Mouse (Mus musculus): ENCODE measurements at regions not wholly inside any gene's neighbourhood (a gene's known extent, or its start where the extent isn't known, plus 50 kb on each side); places are given as distances from the start of the nearest gene placed in this dataset.

DNA sequence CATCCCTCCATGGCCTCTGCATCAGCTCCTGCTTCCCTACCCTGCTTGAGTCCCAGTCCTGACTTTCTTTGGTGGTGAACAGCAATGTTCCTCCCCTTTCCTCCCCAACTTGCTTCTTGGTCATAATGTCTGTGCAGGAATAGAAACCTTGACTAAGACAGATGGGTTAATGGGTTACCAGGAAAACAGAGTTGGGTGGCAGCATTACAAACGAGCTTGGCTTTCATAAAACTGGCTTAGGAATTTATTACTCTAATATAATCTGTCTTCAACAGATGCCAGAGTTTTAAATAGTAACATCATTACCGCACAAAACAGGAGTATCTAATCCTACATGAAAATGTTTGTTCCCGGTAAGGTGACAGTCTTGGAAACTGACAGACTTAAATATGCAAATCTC lies 77.7 kb upstream of the Nphp3 start:
- no peak for DNase-seq

DNA sequence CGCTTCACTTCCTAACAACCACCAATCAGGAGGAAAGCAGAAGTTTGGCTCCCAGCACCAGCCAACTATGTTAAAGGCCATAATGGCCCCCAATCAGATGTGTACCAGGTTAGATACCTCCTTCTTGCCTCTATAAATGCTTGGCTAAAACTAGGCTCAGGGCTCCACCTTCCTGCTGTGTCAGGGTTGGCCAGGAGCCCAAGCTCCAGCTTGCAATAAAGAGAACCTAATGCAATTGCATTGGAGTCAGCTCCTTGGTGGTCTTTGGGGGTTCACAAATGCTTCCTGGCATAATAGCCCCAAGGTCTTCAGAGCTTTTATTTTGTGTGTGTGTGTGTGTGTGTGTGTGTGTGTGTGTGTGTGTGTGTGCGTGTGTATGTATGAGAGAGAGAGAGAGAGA lies 76.9 kb upstream of the Nphp3 start:
- DNase-seq: no peak

DNA sequence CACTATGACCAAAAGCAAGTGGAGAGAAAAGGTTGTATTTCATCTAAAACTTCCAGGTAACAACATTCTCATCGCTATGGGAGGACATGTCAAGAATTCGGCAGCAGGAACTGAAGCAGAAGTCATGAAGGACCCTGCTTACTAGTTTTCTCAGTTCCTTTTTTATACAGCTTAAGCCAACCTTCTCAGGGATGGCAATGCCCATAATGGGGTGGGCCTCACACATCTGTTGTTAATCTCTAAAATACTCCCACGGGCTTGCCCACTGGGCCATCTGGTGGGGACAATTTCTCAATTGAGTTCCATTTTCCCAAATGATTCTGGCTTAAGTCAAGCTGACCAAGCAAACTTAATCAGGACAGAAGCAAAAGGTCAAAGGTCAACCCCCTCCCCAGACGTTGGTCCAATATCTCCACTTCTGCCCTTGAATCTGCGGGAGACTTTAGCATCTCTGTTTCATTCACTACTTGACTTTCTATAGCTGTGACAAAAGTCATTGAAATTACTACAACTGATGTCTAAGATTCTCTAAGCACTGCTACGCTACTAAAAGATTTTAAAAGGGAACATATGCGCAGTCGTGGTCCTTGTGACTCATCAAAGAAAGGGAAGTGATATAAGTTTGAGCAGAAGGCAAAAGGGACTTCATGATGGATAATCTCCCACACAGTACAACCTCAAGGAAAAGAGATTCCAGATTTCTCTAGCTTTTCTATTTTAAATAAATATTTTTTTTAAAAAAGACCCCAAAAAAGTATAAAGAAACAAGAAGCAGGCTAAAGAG lies 73.4 kb upstream of the Nphp3 start:
- DNase-seq: no peak

DNA sequence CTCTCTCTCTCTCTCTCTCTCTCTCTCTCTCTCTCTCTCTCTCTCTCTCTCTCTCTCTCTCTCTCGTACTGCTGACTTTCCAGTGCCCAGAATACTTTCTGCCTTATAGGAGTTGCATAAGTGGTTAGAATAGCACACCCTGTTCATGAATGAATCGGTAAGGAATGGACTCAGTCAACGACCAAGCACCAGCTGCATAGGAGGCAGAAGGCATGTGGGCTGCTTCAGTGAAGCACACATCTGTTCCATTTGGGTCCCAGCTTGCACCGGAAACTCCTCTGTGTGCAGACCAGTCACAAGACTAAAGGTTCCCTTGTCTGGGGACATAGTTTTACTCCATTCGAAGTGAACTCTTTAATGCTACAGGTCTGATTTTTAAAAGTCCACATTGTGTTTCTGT lies 64.3 kb upstream of the Nphp3 start:
- DNase-seq: no peak

DNA sequence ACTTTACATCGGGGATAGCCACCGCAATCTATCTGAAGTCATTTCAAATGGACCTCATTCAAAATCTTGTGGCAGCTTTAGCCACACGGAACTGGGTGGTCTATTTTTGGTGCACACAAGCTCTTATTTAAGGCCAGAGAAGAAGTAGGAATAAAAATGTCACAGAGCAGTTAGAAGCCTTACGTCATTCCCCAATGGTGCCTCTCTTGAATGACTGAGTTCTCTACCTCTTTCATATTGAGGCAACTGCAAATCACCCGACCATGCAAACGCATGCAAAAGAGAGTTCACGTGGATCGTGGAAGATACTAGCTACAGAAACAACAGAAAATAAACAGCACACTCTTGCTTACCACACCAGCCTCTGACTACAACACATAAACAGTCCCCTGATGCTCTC lies 62.3 kb upstream of the Nphp3 start:
- DNase-seq: no peak

DNA sequence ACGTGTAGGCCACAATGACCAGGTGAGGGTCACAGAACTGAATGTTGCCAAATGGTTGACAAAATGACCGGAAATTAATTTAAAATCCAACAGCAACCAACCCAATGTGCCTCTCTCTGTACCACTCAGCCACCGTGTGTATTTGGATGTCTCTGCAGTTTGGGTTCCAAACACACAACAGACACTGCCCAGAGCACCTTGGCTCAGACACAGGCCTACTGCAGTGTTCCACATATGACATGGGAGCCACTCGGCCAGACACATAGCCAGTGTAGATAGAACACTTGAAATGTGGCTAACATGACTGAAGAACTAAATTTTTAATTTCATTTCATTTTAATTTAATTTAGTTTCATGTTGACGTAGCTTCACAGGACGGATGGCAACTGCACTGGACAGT lies 61.8 kb upstream of the Nphp3 start:
- DNase-seq: no peak

DNA sequence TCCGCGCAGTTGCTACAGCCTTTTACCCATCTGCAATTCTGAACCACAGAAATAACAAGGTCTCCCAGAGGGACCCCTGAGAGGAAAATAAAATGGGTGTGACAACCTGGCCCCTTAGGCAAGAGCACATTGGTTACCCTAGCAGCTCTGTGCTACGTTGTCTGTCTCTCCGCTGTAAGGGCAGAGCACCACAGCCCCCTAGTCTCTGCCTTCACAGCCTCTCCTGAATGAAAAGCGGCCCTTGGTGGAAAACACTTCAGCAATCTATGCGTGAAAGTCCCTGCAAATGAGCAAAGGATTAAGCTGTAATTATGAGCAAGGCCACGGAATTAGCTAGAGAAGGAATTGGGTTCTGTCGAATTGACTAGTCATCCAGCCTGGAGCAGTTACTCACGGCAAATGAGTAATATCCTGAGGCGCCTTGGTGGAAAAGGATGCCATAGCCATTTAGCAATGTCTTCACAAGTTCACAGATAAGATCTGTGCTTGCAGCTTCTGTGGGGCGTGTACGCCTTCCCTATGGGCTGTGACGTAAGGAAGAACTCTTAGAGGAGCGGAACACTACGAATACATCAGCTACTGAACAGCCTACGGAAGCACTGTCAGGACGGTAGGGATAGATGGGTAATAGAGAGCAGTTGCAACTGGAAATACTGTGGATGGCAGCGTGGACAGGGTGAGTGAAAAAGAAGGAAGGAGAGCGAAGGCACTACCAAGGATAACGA lies 61.0 kb upstream of the Nphp3 start:
- no peak for DNase-seq

DNA sequence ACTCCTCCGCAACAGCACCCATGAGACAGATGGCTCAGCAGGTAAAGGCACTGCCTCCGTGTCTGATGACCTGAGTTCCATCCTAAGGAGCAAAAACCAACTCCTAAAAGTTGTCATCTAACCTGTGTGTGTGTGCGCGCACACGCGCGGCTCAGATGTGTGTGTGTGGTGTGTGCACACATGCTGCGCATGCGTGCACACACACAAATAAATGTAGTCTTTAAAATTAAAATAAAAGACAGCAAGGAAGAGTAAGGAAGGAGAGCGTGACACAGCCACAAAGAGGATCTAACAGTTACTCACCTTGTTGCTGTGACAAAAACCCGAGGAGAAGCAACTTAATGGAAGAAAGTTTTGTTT lies 60.5 kb upstream of the Nphp3 start:
- DNase-seq: no peak

DNA sequence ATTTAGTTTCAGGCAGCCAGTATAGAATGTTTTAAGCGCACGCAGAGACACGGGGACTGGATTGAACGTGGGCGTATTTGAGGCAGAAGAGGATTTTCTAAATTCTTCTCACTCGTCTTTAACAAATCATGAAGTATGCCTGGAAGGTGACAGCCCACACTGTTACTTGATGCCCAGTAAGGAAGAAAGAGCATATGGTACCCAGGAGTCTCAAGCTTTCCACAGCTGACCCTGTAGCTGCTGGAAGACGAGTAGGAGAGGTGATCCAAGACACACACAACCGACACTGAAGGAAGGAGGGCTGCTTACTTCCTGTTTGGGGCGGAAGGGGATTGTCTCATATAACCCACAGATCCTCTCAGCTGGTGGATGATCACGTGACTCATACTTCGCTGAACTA lies 56.9 kb upstream of the Nphp3 start:
- no peak for DNase-seq

DNA sequence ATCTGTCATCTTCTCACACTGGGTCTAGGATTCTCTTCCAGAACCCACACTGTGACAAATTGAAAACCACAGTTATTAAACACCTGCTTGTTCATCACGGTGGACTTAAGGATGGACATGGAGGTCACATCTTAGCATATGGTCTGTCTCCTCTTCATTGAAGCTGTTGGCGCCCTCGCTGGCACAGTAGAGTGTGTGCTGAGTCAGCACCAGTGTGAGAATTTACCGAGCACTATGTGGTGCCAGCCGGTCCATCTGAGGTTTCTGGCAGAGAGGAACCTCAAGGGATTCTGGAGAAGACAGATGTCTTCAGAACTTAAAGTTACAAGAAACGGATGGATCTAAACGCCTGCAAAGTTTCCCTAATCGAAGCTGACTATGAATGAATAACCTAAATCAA lies 50.5 kb upstream of the Nphp3 start:
- no peak for DNase-seq
